Mouse (Mus musculus) neural tube, embryonic 14.5 days (tissue): Measurements from ENCODE around the gene Itsn2. TPM values are rescaled to one million over a fixed set of nuclear protein-coding genes. Genes with fewer than 3 reads are reported as not detected.
"Not testable (repeated sequence)": the region's sequence is repeated elsewhere in the genome, so short reads cannot be mapped to it uniquely, and the experiment has no call there.

Experiments
- ATAC-seq: fragments of 200-750 bp; cut with Nextera tagmentation; 2 replicates; pipeline ENCODE4 v1.8.0; 2017; ENCODE audit warnings: low read depth, mild to moderate bottlenecking, moderate TSS enrichment, moderate library complexity
- H3K27ac ChIP-seq: fragments of 300-500 bp; sonication (generic); 2 replicates; pipeline ENCODE4 v1.5.1; 2014; ENCODE audit warnings: low read depth, mild to moderate bottlenecking, control low read depth, low read length, moderate library complexity, mixed read lengths
- H3K27me3 ChIP-seq: fragments of 300-500 bp; sonication (generic); 2 replicates; pipeline ENCODE4 v1.6.1; 2014; ENCODE audit warnings: low read length; ENCODE audit not compliant: control insufficient read depth, insufficient read depth
- H3K36me3 ChIP-seq: fragments of 300-500 bp; sonication (generic); 2 replicates; pipeline ENCODE4 v1.6.1; 2014; ENCODE audit warnings: low read length, mixed read lengths; ENCODE audit not compliant: control insufficient read depth, insufficient read depth
- H3K4me1 ChIP-seq: fragments of 300-500 bp; sonication (generic); 2 replicates; pipeline ENCODE4 v1.6.1; 2014; ENCODE audit warnings: low read length; ENCODE audit not compliant: control insufficient read depth, insufficient read depth
- H3K4me2 ChIP-seq: fragments of 300-500 bp; sonication (generic); 2 replicates; pipeline ENCODE4 v1.6.1; 2014; ENCODE audit warnings: mild to moderate bottlenecking, low read depth, low read length, control low read depth
- H3K4me3 ChIP-seq: fragments of 300-500 bp; sonication (generic); 2 replicates; pipeline ENCODE4 v1.5.1; 2014; ENCODE audit warnings: low read depth, low read length, control low read depth, mixed read lengths
- H3K9ac ChIP-seq: fragments of 300-500 bp; sonication (generic); replicated peaks from 2 replicates; pipeline ENCODE4 v1.6.1; 2014; ENCODE audit warnings: low read depth, mild to moderate bottlenecking, control low read depth, low read length, mixed read lengths
- H3K9me3 ChIP-seq: fragments of 300-500 bp; sonication (generic); 2 replicates; pipeline ENCODE4 v1.6.1; 2016; ENCODE audit warnings: low read length; ENCODE audit not compliant: control insufficient read depth
- WGBS: fragments of 180-500 bp; shearing (Covaris S2); extraction: QIAGEN DNeasy Blood & Tissue Kit; methylation state at CpG from one replicate; pipeline ENCODE4 v1.1.7; 2014; 5-methylcytosine and 5-hydroxymethylcytosine counted together
- polyA plus RNA-seq: library from polyadenylated mRNA; unstranded; fragments of >200 nt; fragmentation: Nextera tagmentation; extraction: Ambion mirVana; gene quantifications from 2 replicates; pipeline ENCODE4 v1.2.1, GENCODE M21; 2014

Itsn2 gene
- polyA plus RNA-seq, 1 experiment from 2014 or later: 30.2 TPM

GRCm38 (mm10) chr12:4738031-4738576 is 145.7 kb downstream of the Itsn2 start, which contains the start of gene Fam228a:
Gene Fam228a (minus strand): TSS chr12:4738430.
- H3K36me3 ChIP-seq: no peaks in the 10 kb centered on the region
- H3K9me3 ChIP-seq: no peaks in the 10 kb centered on the region
- H3K9ac ChIP-seq: no peak within 1 kb of the TSS
- no peak within 1 kb of the TSS for H3K27ac ChIP-seq
- H3K27me3 ChIP-seq: no peaks in the 10 kb centered on the region
- WGBS: 85% methylated on average over 18 of the region's 18 CpGs
- H3K4me2 ChIP-seq: no peak within 1 kb of the TSS
- H3K4me3 ChIP-seq: no peak within 1 kb of the TSS
- no peak for ATAC-seq
- H3K4me1 ChIP-seq: no peaks in the 10 kb centered on the region

- WGBS: 85% methylated on average over 7 of the region's 7 CpGs
- Histone ChIP-seq H3K9ac (no peak overlapping the region), H3K4me3 (no peak overlapping the region), H3K27ac (no peak overlapping the region), H3K36me3 (no peaks in the 10 kb centered on the region), H3K4me1 (no peaks in the 10 kb centered on the region), H3K9me3 (no peaks in the 10 kb centered on the region), H3K4me2 (no peak overlapping the region), H3K27me3 (no peaks in the 10 kb centered on the region)
- ATAC-seq: no peak
Measured at GRCm38 (mm10) chr12:4740823-4741222, 148.4 kb downstream of the Itsn2 start.

GRCm38 (mm10) chr12:4742183-4742582 is 149.7 kb downstream of the Itsn2 start:
- H3K27ac ChIP-seq: no peak overlapping the region
- no peak overlapping the region for H3K4me2 ChIP-seq
- no peaks in the 10 kb centered on the region for H3K27me3 ChIP-seq
- H3K4me3 ChIP-seq: no peak overlapping the region
- H3K4me1 ChIP-seq: no peaks in the 10 kb centered on the region
- no peaks in the 10 kb centered on the region for H3K9me3 ChIP-seq
- WGBS: 89% methylated on average over 3 of the region's 3 CpGs
- H3K36me3 ChIP-seq: no peaks in the 10 kb centered on the region
- no peak for ATAC-seq
- no peak overlapping the region for H3K9ac ChIP-seq

GRCm38 (mm10) chr12:4744486-4744885 is 152.0 kb downstream of the Itsn2 start:
- Histone ChIP-seq H3K4me3 (no peak overlapping the region), H3K4me2 (no peak overlapping the region), H3K27me3 (no peaks in the 10 kb centered on the region), H3K27ac (no peak overlapping the region), H3K9ac (no peak overlapping the region), H3K4me1 (no peaks in the 10 kb centered on the region), H3K36me3 (no peaks in the 10 kb centered on the region), H3K9me3 (no peaks in the 10 kb centered on the region)
- 94% methylated on average over 10 of the region's 10 CpGs for WGBS
- ATAC-seq: no peak

- WGBS: 95% methylated on average over 4 of the region's 4 CpGs
- H3K36me3 ChIP-seq, H3K4me2 ChIP-seq, H3K9me3 ChIP-seq, H3K4me1 ChIP-seq, H3K27ac ChIP-seq, H3K9ac ChIP-seq, H3K27me3 ChIP-seq, ATAC-seq, H3K4me3 ChIP-seq: not testable (repeated sequence)
Measured at GRCm38 (mm10) chr12:4754451-4754850, 162.0 kb downstream of the Itsn2 start.

- Histone ChIP-seq H3K36me3 (no peaks in the 10 kb centered on the region), H3K9ac (no peak overlapping the region), H3K4me1 (no peaks in the 10 kb centered on the region), H3K4me3 (no peak overlapping the region), H3K27me3 (no peaks in the 10 kb centered on the region), H3K27ac (no peak overlapping the region), H3K9me3 (no peaks in the 10 kb centered on the region), H3K4me2 (no peak overlapping the region)
- WGBS: 86% methylated on average over 1 of the region's 1 CpGs
- ATAC-seq: no peak
Measured at GRCm38 (mm10) chr12:4757060-4757459, 164.6 kb downstream of the Itsn2 start.

Other genes starting within 250 kb of the Itsn2 start
- 19.0 and 24.0 TPM in 2 replicates for gene Ncoa1, start 115.5 kb upstream of the Itsn2 start, polyA plus RNA-seq
- not detected in 2 replicates for gene Gm3625, start 289 bp downstream of the Itsn2 start, polyA plus RNA-seq
- 1.2 and 1.7 TPM in 2 replicates for gene Fam228a, start 145.8 kb downstream of the Itsn2 start, polyA plus RNA-seq
- 14.7 and 17.3 TPM in 2 replicates for gene Pfn4, start 176.4 kb downstream of the Itsn2 start, polyA plus RNA-seq
- gene Fam228b, start 176.6 kb downstream of the Itsn2 start, polyA plus RNA-seq: 8.4 and 9.6 TPM in 2 replicates
- 279 and 312 TPM in 2 replicates for gene Sf3b6, start 224.9 kb downstream of the Itsn2 start, polyA plus RNA-seq
- 55.8 and 103 TPM in 2 replicates for gene Fkbp1b, start 249.0 kb downstream of the Itsn2 start, polyA plus RNA-seq